Mouse (Mus musculus): ENCODE measurements around the gene Wdr91. TPM values are rescaled to one million over a fixed set of nuclear protein-coding genes. Genes with fewer than 3 reads are reported as not detected.

Gene Wdr91
- total RNA-seq, 2 experiments from 2014 or later, result 30.1 to 32.6 TPM

- no peak for DNase-seq (ENCODE audit: extremely low spot score in 1 of 2, low spot score in 2 of 2)
- intact Hi-C loops (cut with DNase I), result no loop called here
Observed at GRCm38 (mm10) chr6:34867995-34868350, 42.7 kb downstream of the Wdr91 start.

- no peak for DNase-seq (ENCODE audit: extremely low spot score in 1 of 2, low spot score in 2 of 2)
- intact Hi-C loops (cut with DNase I), result no loop called here
Observed at GRCm38 (mm10) chr6:34867301-34867994, 43.2 kb downstream of the Wdr91 start.

- no peak for DNase-seq (ENCODE audit: extremely low spot score in 1 of 2, low spot score in 2 of 2)
- intact Hi-C loops (cut with DNase I), result no loop called here
Observed at GRCm38 (mm10) chr6:34866786-34867185, 43.9 kb downstream of the Wdr91 start.

- peak in 1 of 2 experiments; percentile 27 for DNase-seq (ENCODE audit: extremely low spot score in 1 of 2, low spot score in 2 of 2)
- intact Hi-C loops (cut with DNase I), result no loop called here
Observed at GRCm38 (mm10) chr6:34865711-34866593, 44.7 kb downstream of the Wdr91 start.

GRCm38 (mm10) chr6:34865213-34865612, 45.5 kb downstream of the Wdr91 start:
- intact Hi-C loops (cut with DNase I), result no loop called here
- DNase-seq (ENCODE audit: extremely low spot score in 1 of 2, low spot score in 2 of 2), result no peak

- intact Hi-C loops (cut with DNase I), result no loop called here
- DNase-seq (ENCODE audit: extremely low spot score in 1 of 2, low spot score in 2 of 2), result no peak
Observed at GRCm38 (mm10) chr6:34863786-34864514, 46.7 kb downstream of the Wdr91 start.

GRCm38 (mm10) chr6:34862791-34863403, 47.8 kb downstream of the Wdr91 start, which contains the start of gene Tmem140:
Gene Tmem140, plus strand, starts transcription at chr6:34863146.
- DNase-seq (ENCODE audit: extremely low spot score in 1 of 2, low spot score in 2 of 2), result no peak
- intact Hi-C loops (cut with DNase I), result no loop called here

GRCm38 (mm10) chr6:34862381-34862780, 48.3 kb downstream of the Wdr91 start:
- no peak for DNase-seq (ENCODE audit: extremely low spot score in 1 of 2, low spot score in 2 of 2)
- intact Hi-C loops (cut with DNase I), result no loop called here

GRCm38 (mm10) chr6:34861546-34862053, 49.1 kb downstream of the Wdr91 start:
- intact Hi-C loops (cut with DNase I), result no loop called here
- DNase-seq (ENCODE audit: extremely low spot score in 1 of 2, low spot score in 2 of 2), result no peak

- intact Hi-C loops (cut with DNase I), result no loop called here
Observed at GRCm38 (mm10) chr6:34832352-34832751, 78.3 kb downstream of the Wdr91 start.

More at GRCm38 (mm10) chr6:34832352-34832751, 78.3 kb downstream of the Wdr91 start:
- DNase-seq (ENCODE audit: extremely low spot score in 1 of 2, low spot score in 2 of 2), result no peak

Other genes starting within 250 kb of the Wdr91 start
- gene Agbl3, start 130.4 kb downstream of the Wdr91 start, total RNA-seq (2021), result 10 to 100 TPM; 17.1 to 19.7 TPM
- gene Tmem140, start 47.7 kb downstream of the Wdr91 start, total RNA-seq (2021), result 1 to 10 TPM; 1.2 to 2.1 TPM
- 1 to 10 TPM; 3.6 to 5.0 TPM for gene Cyren, start 32.8 kb downstream of the Wdr91 start, total RNA-seq (2021)
- not detected for gene Stra8, start 9.3 kb upstream of the Wdr91 start, total RNA-seq (2021)
- gene Slc23a4, start 77.5 kb upstream of the Wdr91 start, total RNA-seq (2021), result 1 to 10 TPM; 1.4 to 1.6 TPM
- 10 to 100 TPM; 38.4 to 39.2 TPM for gene Cnot4, start 222.8 kb upstream of the Wdr91 start, total RNA-seq (2021)